Mouse (Mus musculus) CH12.LX (cell line): ENCODE results near the gene Adamts20.

Source experiments
- CTCF ChIP-seq, 2 experiments: IDR thresholded peaks in 1 of 2; conservative IDR thresholded peaks in 1 of 2; 2 replicates each; pipeline ENCODE4 v1.5.1; 2011 to 2012; ENCODE audit warnings: low read depth in 2 of 2, low read length in 2 of 2, improper control_type of control experiment in 1 of 2, inconsistent platforms in 1 of 2, mild to moderate bottlenecking in 1 of 2, moderate library complexity in 1 of 2
- ELF1 ChIP-seq: IDR thresholded peaks from 2 replicates; pipeline ENCODE4 v1.6.1; 2014; ENCODE audit warnings: low read depth, mild to moderate bottlenecking, inconsistent platforms, low read length, improper control_type of control experiment
- EP300 ChIP-seq: IDR thresholded peaks from 2 replicates; pipeline ENCODE4 v1.6.1; 2011; ENCODE audit warnings: low read length, improper control_type of control experiment
- GABPA ChIP-seq: IDR thresholded peaks from 2 replicates; pipeline ENCODE4 v1.6.1; 2012; ENCODE audit warnings: low read depth, low read length, improper control_type of control experiment, inconsistent platforms; ENCODE audit not compliant: insufficient replicate concordance
- HCFC1 ChIP-seq: IDR thresholded peaks from 2 replicates; pipeline ENCODE4 v1.6.1; 2012; ENCODE audit warnings: low read depth, mild to moderate bottlenecking, inconsistent platforms, low read length, improper control_type of control experiment
- MAFK ChIP-seq: IDR thresholded peaks from 2 replicates; pipeline ENCODE4 v1.6.1; 2011; ENCODE audit warnings: low read length, improper control_type of control experiment; ENCODE audit not compliant: insufficient replicate concordance
- MAX ChIP-seq: IDR thresholded peaks from 2 replicates; pipeline ENCODE4 v1.6.1; 2011; ENCODE audit warnings: low read length, improper control_type of control experiment
- MAZ ChIP-seq: IDR thresholded peaks from 2 replicates; pipeline ENCODE4 v1.6.1; 2012; ENCODE audit warnings: low read depth, mild to moderate bottlenecking, inconsistent platforms, low read length, improper control_type of control experiment, moderate library complexity
- PAX5 ChIP-seq: IDR thresholded peaks from 2 replicates; pipeline ENCODE4 v1.6.1; 2012; ENCODE audit warnings: low read length, inconsistent platforms, mixed read lengths
- POLR2A ChIP-seq: IDR thresholded peaks from 2 replicates; pipeline ENCODE4 v1.6.1; 2011; ENCODE audit warnings: low read depth, mild to moderate bottlenecking, improper control_type of control experiment, low read length
- SIN3A ChIP-seq: IDR thresholded peaks from 2 replicates; pipeline ENCODE4 v1.6.1; 2012; ENCODE audit warnings: low read length, improper control_type of control experiment, inconsistent platforms
- USF2 ChIP-seq: conservative IDR thresholded peaks from 2 replicates; pipeline ENCODE4 v1.6.1; 2011; ENCODE audit warnings: low read depth, low read length, improper control_type of control experiment
- ZKSCAN1 ChIP-seq: IDR thresholded peaks from 2 replicates; pipeline ENCODE4 v1.6.1; 2012; ENCODE audit warnings: low read depth, inconsistent platforms, low read length, improper control_type of control experiment, borderline replicate concordance

DNA sequence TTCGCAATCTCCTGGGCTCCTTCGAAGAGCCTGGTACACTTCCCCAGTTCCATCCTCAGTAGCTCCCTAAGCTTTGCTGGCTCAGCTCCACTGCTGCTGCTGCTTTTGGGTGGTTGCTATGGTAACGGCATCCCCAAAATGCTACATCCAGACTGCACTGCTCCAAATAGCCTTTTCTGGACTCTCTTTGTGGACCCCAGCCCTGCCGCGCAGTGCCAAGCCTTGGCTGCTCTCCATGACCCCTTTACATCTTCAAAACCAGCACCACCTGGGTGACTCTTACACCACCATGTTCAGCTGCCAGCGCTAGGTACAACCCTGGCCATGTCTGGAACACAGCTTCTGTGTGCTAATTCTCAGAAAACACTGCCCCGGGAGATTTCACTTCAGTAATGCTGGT is 55.4 kb downstream of the Adamts20 start:
- TF ChIP-seq CTCF (conservative IDR thresholded peaks at IDR 0.05 in 1 of 2, IDR thresholded peaks at IDR 0.05 in 1 of 2; ENCODE audit: low read depth in 2 of 2, low read length in 2 of 2) (no peak), HCFC1 (no peak), MAZ (no peak), USF2 (no peak), MAFK (no peak), PAX5 (no peak), GABPA (no peak), EP300 (no peak), SIN3A (no peak), ELF1 (no peak), MAX (no peak), POLR2A (no peak), ZKSCAN1 (no peak)
